In the genomic region with DNA sequence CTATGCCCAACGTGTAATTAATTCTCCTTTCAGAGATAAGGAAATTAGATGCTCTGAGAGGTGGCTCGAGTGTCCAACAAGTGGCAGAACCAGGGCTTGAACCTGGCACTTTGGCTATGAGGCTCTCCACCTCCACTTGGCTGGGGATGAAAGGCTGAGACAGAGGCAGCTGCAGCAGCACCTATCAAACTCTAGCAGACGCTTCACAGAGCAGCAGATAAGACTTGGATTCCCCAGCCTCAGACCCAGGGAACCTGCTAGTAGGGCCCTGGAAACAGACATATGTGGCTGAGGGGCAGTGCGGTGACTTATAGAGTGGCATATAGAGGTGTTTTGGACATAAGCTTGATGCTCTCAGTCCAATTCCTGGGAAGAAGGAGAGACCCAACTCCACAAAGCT, we compare ENCODE assay signal across 14 mouse cellular contexts.
"Had no signal": no experiment of that assay in that cellular context is flagged by ENCODE, and none has a peak within 500 bp of the region (broad histone marks: within the 10 kb centered on the region; RNA-seq: fewer than 3 reads in every experiment).

No protein-coding gene starts in this region.

- DNase-seq: kidney, adult 2 months; kidney, postnatal 36 days; lung, adult 18-20 months; retina, postnatal 1 day; right cerebral cortex, postnatal 4 days; thymus, adult 2 months; thymus, postnatal 25 days had no signal

- ATAC-seq: intestine, embryonic 16.5 days; midbrain, embryonic 15.5 days had no signal

- H3K4me2 ChIP-seq: midbrain, embryonic 11.5 days; midbrain, embryonic 15.5 days; neural tube, embryonic 12.5 days; stomach, embryonic 15.5 days had no signal

- H3K9me3 ChIP-seq: limb, embryonic 10.5 days; midbrain, embryonic 15.5 days; neural tube, embryonic 12.5 days; stomach, embryonic 15.5 days had no signal

- H3K4me1 ChIP-seq: limb, embryonic 10.5 days; midbrain, embryonic 15.5 days; neural tube, embryonic 12.5 days; stomach, embryonic 15.5 days had no signal

- H3K4me3 ChIP-seq: layer of hippocampus, adult 2 months; limb, embryonic 10.5 days; midbrain, embryonic 15.5 days; neural tube, embryonic 12.5 days; stomach, embryonic 15.5 days had no signal

- H3K27me3 ChIP-seq: midbrain, embryonic 15.5 days; neural tube, embryonic 12.5 days; stomach, embryonic 15.5 days had no signal

- H3K27ac ChIP-seq: layer of hippocampus, adult 2 months; limb, embryonic 10.5 days; midbrain, embryonic 15.5 days; neural tube, embryonic 12.5 days; stomach, embryonic 15.5 days had no signal

- H3K36me3 ChIP-seq: limb, embryonic 10.5 days; midbrain, embryonic 15.5 days; neural tube, embryonic 12.5 days; stomach, embryonic 15.5 days had no signal

- H3K9ac ChIP-seq: midbrain, embryonic 15.5 days; neural tube, embryonic 12.5 days; stomach, embryonic 15.5 days had no signal
